Mouse (Mus musculus) limb, embryonic 12.5 days (tissue): ENCODE measurements around the gene Atp13a4. TPM values are rescaled to one million over a fixed set of nuclear protein-coding genes. Genes with fewer than 3 reads are reported as not detected.

Experiments used
- ATAC-seq: fragments of 200-750 bp; cut with Nextera tagmentation; 2 replicates; pipeline ENCODE4 v1.8.0; 2017; ENCODE audit warnings: low read depth, moderate TSS enrichment; ENCODE audit not compliant: insufficient number of reproducible peaks, insufficient read depth, low FRiP score, low TSS enrichment
- H3K27ac ChIP-seq: fragments of 300-500 bp; sonication (generic); 2 replicates; pipeline ENCODE4 v1.5.1; 2016; ENCODE audit warnings: mild to moderate bottlenecking, moderate library complexity
- H3K27me3 ChIP-seq: fragments of 300-500 bp; sonication (generic); 2 replicates; pipeline ENCODE4 v1.6.1; 2016; ENCODE audit warnings: mild to moderate bottlenecking, moderate library complexity
- H3K36me3 ChIP-seq: fragments of 300-500 bp; sonication (generic); 2 replicates; pipeline ENCODE4 v1.6.1; 2016; ENCODE audit warnings: mild to moderate bottlenecking, moderate library complexity
- H3K4me1 ChIP-seq: fragments of 300-500 bp; sonication (generic); replicated peaks from 2 replicates; pipeline ENCODE4 v1.6.1; 2016
- H3K4me2 ChIP-seq: fragments of 300-500 bp; sonication (generic); 2 replicates; pipeline ENCODE4 v1.6.1; 2016; ENCODE audit warnings: mild to moderate bottlenecking, moderate library complexity
- H3K4me3 ChIP-seq: fragments of 300-500 bp; sonication (generic); replicated peaks from 2 replicates; pipeline ENCODE4 v1.5.1; 2016; ENCODE audit warnings: mild to moderate bottlenecking
- H3K9ac ChIP-seq: fragments of 300-500 bp; sonication (generic); replicated peaks from 2 replicates; pipeline ENCODE4 v1.6.1; 2016; ENCODE audit warnings: mild to moderate bottlenecking, moderate library complexity
- H3K9me3 ChIP-seq: fragments of 300-500 bp; sonication (generic); 2 replicates; pipeline ENCODE4 v1.6.1; 2016; ENCODE audit warnings: mild to moderate bottlenecking, moderate library complexity
- whole genome bisulfite sequencing: fragments of 180-500 bp; shearing (Covaris S2); methylation state at CpG from one replicate; pipeline ENCODE4 v1.1.7; 2016; 5-methylcytosine and 5-hydroxymethylcytosine counted together
- polyA plus RNA-seq: library from polyadenylated mRNA; unstranded; fragments of >200 nt; fragmentation: Nextera tagmentation; extraction: Ambion mirVana; gene quantifications from 2 replicates; pipeline ENCODE4 v1.2.1, GENCODE M21; 2016

Gene Atp13a4
- polyA plus RNA-seq, 1 experiment from 2014 or later, result not detected

GRCm38 (mm10) chr16:29536411-29537204, 8.1 kb downstream of the Atp13a4 start:
- Histone ChIP-seq H3K9me3 (no peaks in the 10 kb centered on the region), H3K9ac (no peak overlapping the region), H3K27ac (no peak overlapping the region), H3K4me3 (no peak overlapping the region), H3K27me3 (no peaks in the 10 kb centered on the region), H3K4me2 (no peak overlapping the region), H3K4me1 (no peaks in the 10 kb centered on the region), H3K36me3 (no peaks in the 10 kb centered on the region)
- ATAC-seq, result no peak
- WGBS, result 82% methylated on average over 15 of the region's 15 CpGs

DNA sequence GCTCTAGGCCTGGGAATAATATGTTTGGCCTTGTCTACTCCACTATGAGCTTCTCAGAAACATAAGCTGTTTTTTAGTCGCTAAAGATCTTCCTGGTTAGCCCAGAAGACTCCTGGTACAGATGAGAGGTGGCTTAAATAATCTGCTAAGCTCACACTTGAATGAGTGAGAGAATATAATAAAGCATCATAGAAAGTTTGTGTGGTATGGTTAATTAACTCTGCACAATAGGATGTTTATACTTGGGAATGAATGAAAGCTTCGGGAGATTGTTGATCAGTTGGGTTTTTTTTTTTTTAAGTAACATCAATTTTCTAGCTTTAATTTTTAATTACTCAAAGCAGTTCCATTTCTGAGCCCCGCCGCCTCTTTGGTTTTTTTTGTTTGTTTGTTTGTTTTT, 8.8 kb downstream of the Atp13a4 start:
- Histone ChIP-seq H3K36me3 (no peaks in the 10 kb centered on the region), H3K4me1 (no peaks in the 10 kb centered on the region)
- WGBS, result 90% methylated on average over 4 of the region's 4 CpGs

DNA sequence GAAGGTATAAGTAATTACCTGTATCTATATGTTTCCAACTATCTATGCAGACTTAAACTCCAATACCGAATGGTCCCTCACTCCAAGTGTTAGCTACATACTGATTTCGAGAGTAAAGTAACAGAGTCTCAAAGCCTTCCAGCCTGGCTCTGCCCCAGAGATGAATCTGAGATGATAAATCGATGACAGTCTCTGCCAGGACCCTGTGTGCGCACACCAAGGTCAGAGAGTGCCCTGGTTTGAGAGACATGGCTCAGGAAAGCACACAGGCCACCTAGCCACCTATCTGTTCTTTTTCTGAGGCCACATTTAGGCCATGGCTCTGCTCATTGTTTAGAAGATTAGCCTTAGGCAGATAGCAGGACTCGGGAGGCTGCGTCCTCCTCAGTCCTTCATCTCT, 11.0 kb downstream of the Atp13a4 start:
- Histone ChIP-seq H3K9me3 (no peaks in the 10 kb centered on the region), H3K27me3 (no peaks in the 10 kb centered on the region), H3K4me2 (no peak overlapping the region), H3K9ac (no peak overlapping the region), H3K4me1 (no peaks in the 10 kb centered on the region), H3K4me3 (no peak overlapping the region), H3K36me3 (no peaks in the 10 kb centered on the region), H3K27ac (no peak overlapping the region)
- WGBS, result 70% methylated on average over 6 of the region's 6 CpGs
- ATAC-seq, result no peak

More for the DNA sequence above, 8.8 kb downstream of the Atp13a4 start:
- Histone ChIP-seq H3K27me3 (no peaks in the 10 kb centered on the region), H3K4me3 (no peak overlapping the region), H3K4me2 (no peak overlapping the region), H3K9me3 (no peaks in the 10 kb centered on the region), H3K27ac (no peak overlapping the region), H3K9ac (no peak overlapping the region)
- no peak for ATAC-seq

GRCm38 (mm10) chr16:29527085-29527484, 17.6 kb downstream of the Atp13a4 start:
- ATAC-seq, result no peak
- Histone ChIP-seq H3K27ac (no peak overlapping the region), H3K27me3 (no peaks in the 10 kb centered on the region), H3K9ac (no peak overlapping the region), H3K4me1 (no peaks in the 10 kb centered on the region), H3K4me3 (no peak overlapping the region), H3K36me3 (no peaks in the 10 kb centered on the region), H3K9me3 (no peaks in the 10 kb centered on the region), H3K4me2 (no peak overlapping the region)
- 91% methylated on average over 6 of the region's 6 CpGs for WGBS

- H3K4me3 ChIP-seq, result no peak overlapping the region
- no peaks in the 10 kb centered on the region for H3K36me3 ChIP-seq
- H3K9me3 ChIP-seq, result no peaks in the 10 kb centered on the region
- no peak overlapping the region for H3K9ac ChIP-seq
- WGBS, result 84% methylated on average over 8 of the region's 8 CpGs
- H3K27me3 ChIP-seq, result no peaks in the 10 kb centered on the region
- no peak overlapping the region for H3K4me2 ChIP-seq
- no peak overlapping the region for H3K27ac ChIP-seq
- ATAC-seq, result no peak
- no peaks in the 10 kb centered on the region for H3K4me1 ChIP-seq
Measured at GRCm38 (mm10) chr16:29526585-29526984, 18.1 kb downstream of the Atp13a4 start.

GRCm38 (mm10) chr16:29512495-29512894, 32.2 kb downstream of the Atp13a4 start:
- H3K9ac ChIP-seq, result no peak overlapping the region
- H3K9me3 ChIP-seq, result no peaks in the 10 kb centered on the region
- no peak overlapping the region for H3K27ac ChIP-seq
- no peaks in the 10 kb centered on the region for H3K4me1 ChIP-seq
- no peaks in the 10 kb centered on the region for H3K27me3 ChIP-seq
- H3K4me2 ChIP-seq, result no peak overlapping the region
- no peak for ATAC-seq
- no peak overlapping the region for H3K4me3 ChIP-seq
- 83% methylated on average over 3 of the region's 3 CpGs for WGBS
- H3K36me3 ChIP-seq, result no peaks in the 10 kb centered on the region

DNA sequence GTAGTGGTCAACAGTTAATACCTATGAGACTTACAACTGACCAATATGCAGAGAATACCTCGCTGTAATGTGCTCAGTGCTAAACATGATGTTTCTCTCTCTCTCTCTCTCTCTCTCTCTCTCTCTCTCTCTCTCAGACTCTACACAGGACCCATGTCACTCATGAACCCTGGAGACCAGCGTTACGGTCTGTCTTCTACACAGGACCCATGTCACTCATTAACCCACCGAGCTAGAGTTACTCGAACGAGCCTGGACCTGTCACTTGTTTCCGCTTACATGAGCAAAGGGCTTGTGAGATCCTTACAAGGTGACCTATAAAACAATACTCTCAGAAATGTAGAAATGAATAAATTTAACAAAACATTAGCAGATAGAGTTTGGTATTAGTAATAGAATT, 33.9 kb downstream of the Atp13a4 start:
- no peak overlapping the region for H3K27ac ChIP-seq
- WGBS, result 84% methylated on average over 7 of the region's 7 CpGs
- no peak overlapping the region for H3K4me3 ChIP-seq
- H3K9ac ChIP-seq, result no peak overlapping the region
- no peaks in the 10 kb centered on the region for H3K4me1 ChIP-seq
- no peaks in the 10 kb centered on the region for H3K9me3 ChIP-seq
- ATAC-seq, result no peak
- no peak overlapping the region for H3K4me2 ChIP-seq
- no peaks in the 10 kb centered on the region for H3K27me3 ChIP-seq
- H3K36me3 ChIP-seq, result no peaks in the 10 kb centered on the region

GRCm38 (mm10) chr16:29509881-29510280, 34.8 kb downstream of the Atp13a4 start:
- Histone ChIP-seq H3K9me3 (no peaks in the 10 kb centered on the region), H3K36me3 (no peaks in the 10 kb centered on the region), H3K27ac (no peak overlapping the region), H3K9ac (no peak overlapping the region), H3K27me3 (no peaks in the 10 kb centered on the region), H3K4me1 (no peaks in the 10 kb centered on the region), H3K4me3 (no peak overlapping the region), H3K4me2 (no peak overlapping the region)
- no peak for ATAC-seq
- WGBS, result 84% methylated on average over 3 of the region's 3 CpGs

DNA sequence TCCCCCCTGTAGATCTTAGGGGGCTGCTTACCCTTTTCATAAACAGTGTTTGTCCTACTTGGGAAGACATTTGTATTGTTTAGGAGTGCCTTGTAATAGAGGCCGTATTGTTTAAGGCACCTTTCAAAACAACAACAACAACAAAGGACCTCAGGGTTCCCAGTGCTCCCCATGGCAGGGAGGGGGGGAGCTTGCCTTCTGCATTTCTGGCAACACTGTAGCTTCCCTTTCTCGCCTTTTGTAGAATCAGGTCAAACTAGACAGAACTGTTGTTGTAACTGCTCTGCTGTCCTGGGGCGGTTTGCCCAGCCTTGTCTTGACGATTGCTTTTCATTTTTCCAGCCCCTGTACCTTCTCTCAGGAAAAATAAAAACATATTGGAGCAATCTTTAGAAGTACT, 40.0 kb downstream of the Atp13a4 start:
- H3K27me3 ChIP-seq, result no peaks in the 10 kb centered on the region
- no peaks in the 10 kb centered on the region for H3K4me1 ChIP-seq
- no peak overlapping the region for H3K27ac ChIP-seq
- H3K4me2 ChIP-seq, result no peak overlapping the region
- ATAC-seq, result no peak
- no peaks in the 10 kb centered on the region for H3K9me3 ChIP-seq
- H3K4me3 ChIP-seq, result no peak overlapping the region
- WGBS, result 67% methylated on average over 4 of the region's 4 CpGs
- H3K9ac ChIP-seq, result no peak overlapping the region
- no peaks in the 10 kb centered on the region for H3K36me3 ChIP-seq

GRCm38 (mm10) chr16:29504198-29504597, 40.5 kb downstream of the Atp13a4 start:
- Histone ChIP-seq H3K4me3 (no peak overlapping the region), H3K36me3 (no peaks in the 10 kb centered on the region), H3K4me1 (no peaks in the 10 kb centered on the region), H3K9me3 (no peaks in the 10 kb centered on the region), H3K4me2 (no peak overlapping the region), H3K9ac (no peak overlapping the region), H3K27ac (no peak overlapping the region), H3K27me3 (no peaks in the 10 kb centered on the region)
- WGBS, result 72% methylated on average over 9 of the region's 9 CpGs
- ATAC-seq, result no peak

DNA sequence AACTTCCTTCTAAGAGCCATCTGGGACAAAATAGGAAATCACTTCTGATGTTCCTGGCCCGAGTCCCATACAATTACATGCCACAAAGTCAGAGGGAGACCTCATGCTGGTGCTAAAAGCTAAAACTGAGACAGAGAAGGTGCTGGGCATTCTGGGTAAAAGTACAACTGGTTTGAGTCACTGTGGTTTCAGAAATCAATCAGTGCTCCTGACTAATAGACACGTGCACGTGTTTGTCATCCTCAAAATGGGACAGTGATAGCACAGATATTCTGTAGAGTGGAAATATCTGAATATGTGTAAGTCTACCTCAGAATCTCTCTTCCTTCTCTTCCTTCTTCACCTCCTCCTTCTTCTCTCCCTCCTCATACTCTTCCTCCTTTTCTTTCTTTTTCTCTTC, 53.6 kb downstream of the Atp13a4 start:
- no peak for ATAC-seq
- 79% methylated on average over 3 of the region's 3 CpGs for WGBS
- no peak overlapping the region for H3K4me2 ChIP-seq
- H3K27ac ChIP-seq, result no peak overlapping the region
- no peaks in the 10 kb centered on the region for H3K9me3 ChIP-seq
- H3K9ac ChIP-seq, result no peak overlapping the region
- H3K4me3 ChIP-seq, result no peak overlapping the region
- no peaks in the 10 kb centered on the region for H3K36me3 ChIP-seq
- no peaks in the 10 kb centered on the region for H3K27me3 ChIP-seq
- no peaks in the 10 kb centered on the region for H3K4me1 ChIP-seq

GRCm38 (mm10) chr16:29481439-29481838, 63.2 kb downstream of the Atp13a4 start:
- no peaks in the 10 kb centered on the region for H3K27me3 ChIP-seq
- H3K36me3 ChIP-seq, result no peaks in the 10 kb centered on the region
- H3K4me2 ChIP-seq, result no peak overlapping the region
- no peak overlapping the region for H3K9ac ChIP-seq
- H3K4me3 ChIP-seq, result no peak overlapping the region
- ATAC-seq, result no peak
- no peaks in the 10 kb centered on the region for H3K4me1 ChIP-seq
- H3K9me3 ChIP-seq, result no peaks in the 10 kb centered on the region
- H3K27ac ChIP-seq, result no peak overlapping the region
